Mouse (Mus musculus) activated CD4-positive, CD25-positive, alpha-beta regulatory T cell, adult 4 months (primary cell): ENCODE data around the gene Olfr981. TPM values are rescaled to one million over a fixed set of nuclear protein-coding genes. Genes with fewer than 3 reads are reported as not detected.
"Not testable (repeated sequence)": the region's sequence is repeated elsewhere in the genome, so short reads cannot be mapped to it uniquely, and the experiment has no call there.

Source experiments
- ATAC-seq: one replicate; pipeline ENCODE4 v1.8.0; 2017
- polyA plus RNA-seq, 2 experiments: library from polyadenylated mRNA; unstranded; fragments of 100-300 nt; shearing (Covaris generic); gene quantifications; one replicate each; pipeline ENCODE4 v1.2.1; 2017

The Olfr981 gene
- polyA plus RNA-seq: not detected

DNA sequence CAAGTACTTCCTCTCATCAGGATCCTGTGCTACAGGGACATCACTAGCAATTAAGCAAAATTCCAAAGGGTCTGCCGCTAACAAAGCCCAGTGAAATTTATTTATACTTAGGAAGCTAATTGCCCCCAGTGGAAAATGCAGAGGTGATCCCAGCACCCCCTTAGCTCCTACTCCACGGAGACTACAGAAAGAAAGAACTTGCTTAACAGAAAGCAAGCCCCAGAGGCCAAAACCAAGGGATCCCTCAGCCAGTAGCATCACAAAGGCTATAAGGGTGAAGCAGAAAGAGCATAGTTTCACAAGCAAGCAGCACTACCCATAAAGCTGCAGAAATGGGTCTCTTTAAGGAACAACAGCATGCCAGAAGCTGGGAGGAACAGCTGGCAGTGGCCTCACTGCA is at the start of gene Olfr981:
TSS of gene Olfr981 (plus strand) at position 301 of the 400 bp plus-strand sequence.
- no peak for ATAC-seq

DNA sequence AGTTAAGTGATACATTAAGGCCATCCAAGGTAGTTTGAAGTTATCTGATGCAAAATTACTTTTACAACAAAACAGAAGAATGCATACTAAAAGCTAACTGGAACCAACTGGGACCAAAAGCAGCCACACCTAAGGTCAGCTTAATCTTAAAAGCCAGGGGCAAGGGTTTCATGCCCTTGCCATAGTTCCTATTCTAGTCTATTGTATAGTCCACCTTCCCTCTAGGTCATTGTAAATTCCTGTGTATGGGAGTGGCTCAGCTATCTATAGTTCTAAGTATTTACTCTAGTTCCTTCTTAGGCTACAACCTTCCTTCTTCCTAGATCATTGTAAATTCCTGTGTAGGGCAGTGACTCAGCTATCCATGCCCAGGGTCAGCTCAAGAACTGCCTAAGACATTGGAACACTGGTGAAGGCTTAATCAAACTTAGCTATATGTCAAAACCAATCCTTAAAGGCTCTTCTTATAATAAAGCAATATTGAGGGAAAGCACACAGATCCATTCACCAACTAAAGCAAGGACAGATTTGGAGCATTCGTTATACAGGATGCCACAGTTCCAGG is 44.6 kb upstream of the Olfr981 start:
- not testable (repeated sequence) for ATAC-seq

DNA sequence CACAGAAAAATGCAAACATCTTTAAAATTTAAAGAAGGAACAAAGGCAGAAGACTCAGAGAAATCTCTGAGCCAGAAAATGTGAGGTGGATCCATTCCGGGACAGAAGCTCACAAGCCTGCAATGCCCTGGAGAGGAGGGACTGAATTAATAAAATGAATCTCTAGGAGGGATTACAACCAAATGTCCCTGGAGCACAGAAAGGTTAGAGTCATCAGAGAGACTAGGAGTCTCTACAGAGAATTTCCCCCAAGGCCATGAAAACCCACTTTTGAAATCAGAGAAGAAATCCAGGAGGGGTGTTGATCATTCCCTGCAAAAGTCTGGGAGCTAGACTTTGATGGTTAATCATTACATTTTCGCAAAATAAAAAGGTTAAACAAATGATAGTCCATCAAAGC is 29.5 kb upstream of the Olfr981 start, which contains the start of gene Olfr978:
TSS of gene Olfr978 (plus strand) at position 301 of the 400 bp plus-strand sequence.
- ATAC-seq: no peak

DNA sequence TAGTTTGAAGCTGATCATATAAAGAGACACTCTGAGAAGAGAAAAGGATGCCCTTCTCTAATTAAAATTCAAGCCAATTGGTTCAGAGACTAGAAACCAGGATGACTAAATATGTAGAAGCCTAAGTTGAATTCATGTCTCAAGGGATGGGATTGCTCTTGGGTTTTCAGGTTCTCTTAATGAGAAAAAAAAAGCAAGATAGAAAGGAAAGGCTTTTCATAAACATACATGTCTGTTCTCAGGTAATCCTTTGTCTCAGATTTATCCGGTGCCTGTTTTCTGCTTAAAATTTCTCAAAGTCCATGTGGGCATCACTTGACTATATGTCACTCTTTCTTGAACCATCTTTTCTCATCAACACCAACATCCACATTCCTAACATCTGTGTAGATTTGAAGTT is 17.9 kb upstream of the Olfr981 start, which contains the start of gene Olfr979:
TSS of gene Olfr979 (minus strand) at position 101 of the 400 bp plus-strand sequence.
- ATAC-seq: no peak

DNA sequence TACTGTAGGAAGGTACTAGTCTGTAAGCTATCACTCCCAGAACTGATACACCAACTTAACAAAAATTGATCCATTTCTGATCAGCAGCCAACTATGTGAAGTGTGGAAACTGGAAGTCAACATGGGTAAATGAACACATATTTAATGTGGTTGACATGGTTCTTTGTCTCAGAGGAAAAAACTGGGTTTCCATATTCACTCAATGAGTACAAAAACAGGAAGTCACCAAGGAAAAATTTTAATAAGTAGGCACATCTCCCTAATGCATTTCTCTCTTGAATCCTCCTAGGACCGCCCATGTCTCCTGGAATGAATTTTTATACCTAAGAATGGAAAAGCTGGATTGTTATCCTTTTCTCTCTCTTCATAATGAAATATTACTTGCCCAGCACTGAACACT is 11.8 kb upstream of the Olfr981 start, which contains the start of gene Olfr980:
TSS of gene Olfr980 (minus strand) at position 101 of the 400 bp plus-strand sequence.
- no peak for ATAC-seq

DNA sequence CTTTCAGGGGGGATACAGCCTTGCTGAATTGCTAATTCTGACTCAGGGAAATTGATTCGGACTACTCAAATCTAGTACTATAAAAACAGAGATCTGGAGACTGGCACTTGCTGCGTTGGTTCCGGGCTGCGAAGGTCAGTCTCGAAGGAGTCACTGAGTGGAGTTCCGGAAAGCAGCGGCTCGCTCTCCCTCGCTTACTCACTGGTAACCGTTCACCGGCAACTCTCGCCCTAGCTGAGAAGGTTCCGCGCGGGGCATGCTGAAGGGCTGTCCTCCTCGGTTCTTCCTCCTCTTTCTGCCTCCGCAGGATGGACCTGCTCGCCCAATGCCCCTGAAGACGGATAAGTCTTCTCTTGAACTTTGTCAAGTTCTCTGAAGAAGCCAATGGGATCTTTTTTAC is 28.9 kb downstream of the Olfr981 start:
- ATAC-seq: no peak

DNA sequence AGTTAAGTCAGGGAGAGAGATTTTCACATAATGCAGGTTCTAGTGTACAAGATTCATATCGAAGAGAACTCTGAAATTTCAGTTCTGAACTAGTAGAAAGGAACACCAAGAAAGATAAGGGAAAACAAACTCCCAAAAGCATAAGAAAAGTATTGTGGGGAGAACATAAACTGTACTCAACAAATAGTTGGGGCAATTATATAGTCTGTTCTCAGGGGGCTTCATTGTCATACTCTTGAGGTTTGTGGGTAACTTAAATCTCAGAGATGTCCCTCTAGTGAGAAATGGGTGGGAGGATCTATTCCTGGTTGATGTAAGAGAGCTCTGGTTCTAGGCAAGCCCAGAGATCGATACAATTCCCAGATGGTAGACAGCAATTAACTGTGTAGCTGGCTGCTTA is 52.3 kb downstream of the Olfr981 start, which contains the start of gene Olfr982:
TSS of gene Olfr982 (plus strand) at position 301 of the 400 bp plus-strand sequence.
- no peak for ATAC-seq

Other genes starting within 250 kb of the Olfr981 start
- not detected for gene Olfr968, start 238.2 kb upstream of the Olfr981 start, polyA plus RNA-seq
- not detected for gene Olfr969, start 230.5 kb upstream of the Olfr981 start, polyA plus RNA-seq
- gene Olfr970, start 212.6 kb upstream of the Olfr981 start, polyA plus RNA-seq: not detected
- gene Olfr971, start 184.6 kb upstream of the Olfr981 start, polyA plus RNA-seq: not detected
- gene Olfr972, start 155.0 kb upstream of the Olfr981 start, polyA plus RNA-seq: not detected
- gene Olfr229, start 114.1 kb upstream of the Olfr981 start, polyA plus RNA-seq: not detected
- under 1 TPM in 1 of 2 experiments, not detected in 1; 0.24 TPM for gene Olfr974, start 84.0 kb upstream of the Olfr981 start, polyA plus RNA-seq
- gene Olfr975, start 69.4 kb upstream of the Olfr981 start, polyA plus RNA-seq: not detected
- not detected for gene Olfr976, start 60.3 kb upstream of the Olfr981 start, polyA plus RNA-seq
- not detected for gene Olfr978, start 29.4 kb upstream of the Olfr981 start, polyA plus RNA-seq
- not detected for gene Olfr979, start 18.0 kb upstream of the Olfr981 start, polyA plus RNA-seq
- gene Olfr980, start 11.9 kb upstream of the Olfr981 start, polyA plus RNA-seq: not detected
- not detected for gene Olfr982, start 52.4 kb downstream of the Olfr981 start, polyA plus RNA-seq
- not detected for gene Olfr983, start 72.1 kb downstream of the Olfr981 start, polyA plus RNA-seq
- under 1 TPM in 1 of 2 experiments, not detected in 1; 0.08 TPM for gene Olfr984, start 92.7 kb downstream of the Olfr981 start, polyA plus RNA-seq
- gene Olfr985, start 108.7 kb downstream of the Olfr981 start, polyA plus RNA-seq: not detected
- gene Tmem225, start 126.7 kb downstream of the Olfr981 start, polyA plus RNA-seq: not detected
- under 1 TPM in 1 of 2 experiments, not detected in 1; 0.11 TPM for gene Olfr986, start 159.5 kb downstream of the Olfr981 start, polyA plus RNA-seq
- gene Zfp202, start 170.9 kb downstream of the Olfr981 start, polyA plus RNA-seq: 1 to 10 TPM in 1 of 2 experiments, under 1 TPM in 1; 0.79 to 1.3 TPM
- gene Scn3b, start 247.8 kb downstream of the Olfr981 start, polyA plus RNA-seq: not detected